Mouse (Mus musculus) midbrain, postnatal 0 days (tissue): Measurements from ENCODE around the gene Plxdc2. TPM values are rescaled to one million over a fixed set of nuclear protein-coding genes. Genes with fewer than 3 reads are reported as not detected.

ENCODE experiments used
- ATAC-seq: fragments of 200-750 bp; cut with Nextera tagmentation; 2 replicates; pipeline ENCODE4 v1.8.0; 2017; ENCODE audit warnings: moderate number of reproducible peaks, mild to moderate bottlenecking, moderate TSS enrichment, moderate library complexity; ENCODE audit not compliant: low FRiP score
- DNase-seq: peaks from one replicate; pipeline ENCODE4 v3.0.0-alpha.2; 2015; ENCODE audit warnings: low spot score
- H3K27ac ChIP-seq: fragments of 300-500 bp; sonication (generic); 2 replicates; pipeline ENCODE4 v1.5.1; 2014; ENCODE audit warnings: low read depth, mild to moderate bottlenecking, low read length, mixed read lengths
- H3K27me3 ChIP-seq: fragments of 300-500 bp; sonication (generic); 2 replicates; pipeline ENCODE4 v1.6.1; 2014; ENCODE audit warnings: low read length, control low read depth, mixed read lengths; ENCODE audit not compliant: insufficient read depth
- H3K36me3 ChIP-seq: fragments of 300-500 bp; sonication (generic); 2 replicates; pipeline ENCODE4 v1.6.1; 2014; ENCODE audit warnings: low read length, control low read depth, mixed read lengths; ENCODE audit not compliant: insufficient read depth
- H3K4me1 ChIP-seq: fragments of 300-500 bp; sonication (generic); 2 replicates; pipeline ENCODE4 v1.6.1; 2014; ENCODE audit warnings: mild to moderate bottlenecking, control low read depth, antibody characterized with exemption, low read length, mixed read lengths; ENCODE audit not compliant: insufficient read depth
- H3K4me2 ChIP-seq: fragments of 300-500 bp; sonication (generic); 2 replicates; pipeline ENCODE4 v1.6.1; 2014; ENCODE audit warnings: low read depth, mild to moderate bottlenecking, low read length, mixed read lengths; ENCODE audit not compliant: poor library complexity, severe bottlenecking
- H3K4me3 ChIP-seq: fragments of 300-500 bp; sonication (generic); 2 replicates; pipeline ENCODE4 v1.5.1; 2014; ENCODE audit warnings: low read depth, mild to moderate bottlenecking, low read length, moderate library complexity
- H3K9ac ChIP-seq: fragments of 300-500 bp; sonication (generic); replicated peaks from 2 replicates; pipeline ENCODE4 v1.6.1; 2014; ENCODE audit warnings: mild to moderate bottlenecking, low read length, moderate library complexity, mixed read lengths; ENCODE audit not compliant: poor library complexity, severe bottlenecking
- H3K9me3 ChIP-seq: fragments of 300-500 bp; sonication (generic); 2 replicates; pipeline ENCODE4 v1.6.1; 2016; ENCODE audit warnings: low read length, control low read depth
- CTCF ChIP-seq: IDR thresholded peaks from 2 replicates; pipeline ENCODE4 v1.5.1; 2016; ENCODE audit warnings: antibody characterized with exemption, mild to moderate bottlenecking
- WGBS: fragments of 180-500 bp; shearing (Covaris S2); extraction: QIAGEN DNeasy Blood & Tissue Kit; methylation state at CpG from one replicate; pipeline ENCODE4 v1.1.7; 2014; 5-methylcytosine and 5-hydroxymethylcytosine counted together
- polyA plus RNA-seq: library from polyadenylated mRNA; unstranded; fragments of >200 nt; fragmentation: Nextera tagmentation; extraction: Ambion mirVana; gene quantifications from 2 replicates; pipeline ENCODE4 v1.2.1, GENCODE M21; 2015
- total RNA-seq: library from RNA; depleted of rRNA; stranded (reverse); fragments of >200 nt; gene quantifications from 2 replicates; pipeline ENCODE4 v1.2.3, GENCODE M21; 2014

The Plxdc2 gene
- total and polyA plus RNA-seq, 2 experiments from 2014 or later, result 29.0 TPM

DNA sequence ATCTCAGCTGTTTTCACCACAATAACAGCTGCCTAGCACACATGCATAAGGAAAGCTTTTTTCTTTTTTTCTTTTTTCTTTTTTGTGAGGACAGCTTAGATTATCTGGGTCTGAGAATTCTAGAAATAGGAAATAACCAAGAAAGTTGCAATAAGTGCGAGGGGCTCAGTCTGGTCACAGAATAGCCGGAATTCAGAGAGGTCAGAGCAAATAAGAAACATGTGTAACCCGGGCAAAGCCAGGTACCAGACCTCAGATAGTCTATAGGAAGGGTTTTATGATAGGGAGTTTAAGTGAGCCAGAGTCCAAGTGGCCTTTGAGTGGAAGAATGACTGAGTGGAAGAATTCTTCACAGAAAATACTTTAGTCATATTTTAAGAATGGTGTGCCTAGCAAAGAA, 114.0 kb downstream of the Plxdc2 start:
- DNase-seq, result no peak
- H3K9ac ChIP-seq, result no peak overlapping the region
- no peaks in the 10 kb centered on the region for H3K4me1 ChIP-seq
- H3K9me3 ChIP-seq, result no peaks in the 10 kb centered on the region
- no peak for ATAC-seq
- WGBS, result 86% methylated on average over 3 of the region's 3 CpGs
- no peak overlapping the region for H3K4me2 ChIP-seq
- TF ChIP-seq CTCF, result no peak
- H3K4me3 ChIP-seq, result no peak overlapping the region
- H3K36me3 ChIP-seq, result no peaks in the 10 kb centered on the region
- H3K27ac ChIP-seq, result no peak overlapping the region
- H3K27me3 ChIP-seq, result no peaks in the 10 kb centered on the region

DNA sequence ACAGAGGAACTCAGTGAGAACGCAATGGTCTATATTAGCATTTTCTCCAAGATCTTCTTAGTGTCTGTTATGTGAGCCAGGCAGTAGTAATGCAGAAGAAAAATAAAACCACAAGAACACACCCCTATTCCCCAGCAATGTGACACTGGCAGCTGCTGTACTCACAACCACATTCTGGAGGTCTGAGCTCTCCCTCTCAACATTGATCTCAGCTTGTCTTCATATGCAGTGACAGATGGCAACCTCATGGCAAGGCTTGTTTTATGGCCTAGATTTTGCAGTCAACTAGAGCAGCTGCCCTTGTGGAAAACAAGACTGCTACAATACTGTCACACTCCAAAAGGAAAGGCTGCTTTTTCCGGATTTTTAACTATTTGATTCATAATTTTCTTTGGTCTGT, 127.8 kb downstream of the Plxdc2 start:
- no peak overlapping the region for H3K4me3 ChIP-seq
- no peak for TF ChIP-seq CTCF
- DNase-seq (peak; percentile 53), ATAC-seq (no peak)
- H3K9me3 ChIP-seq, result no peaks in the 10 kb centered on the region
- WGBS, result 93% methylated on average over 2 of the region's 2 CpGs
- no peak overlapping the region for H3K4me2 ChIP-seq
- H3K27me3 ChIP-seq, result no peaks in the 10 kb centered on the region
- H3K9ac ChIP-seq, result no peak overlapping the region
- no peaks in the 10 kb centered on the region for H3K4me1 ChIP-seq
- no peak overlapping the region for H3K27ac ChIP-seq
- no peaks in the 10 kb centered on the region for H3K36me3 ChIP-seq

DNA sequence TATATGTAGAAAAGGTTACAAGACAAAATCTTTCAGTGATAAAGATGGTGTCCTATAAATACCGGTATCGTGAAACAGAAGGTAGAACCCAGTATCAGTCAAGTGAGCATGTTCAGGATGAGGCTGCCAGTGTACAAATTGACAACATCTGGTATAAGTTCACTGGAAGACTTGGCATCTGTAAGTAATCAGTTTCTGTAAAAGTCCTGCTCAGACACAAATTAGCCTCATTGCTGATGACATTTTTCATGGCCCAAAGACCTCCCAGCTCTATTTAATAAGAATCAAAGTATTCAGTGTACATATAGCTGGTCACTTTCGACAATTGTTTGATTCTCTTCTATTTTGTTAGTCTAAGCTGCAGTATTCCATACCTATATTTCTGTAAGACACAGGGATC, 129.9 kb downstream of the Plxdc2 start:
- Histone ChIP-seq H3K9ac (no peak overlapping the region), H3K27ac (no peak overlapping the region), H3K27me3 (no peaks in the 10 kb centered on the region), H3K4me1 (no peaks in the 10 kb centered on the region), H3K9me3 (no peaks in the 10 kb centered on the region), H3K4me2 (no peak overlapping the region), H3K36me3 (no peaks in the 10 kb centered on the region), H3K4me3 (no peak overlapping the region)
- no peak for TF ChIP-seq CTCF
- DNase-seq, result no peak
- no peak for ATAC-seq
- WGBS, result 86% methylated on average over 3 of the region's 3 CpGs

DNA sequence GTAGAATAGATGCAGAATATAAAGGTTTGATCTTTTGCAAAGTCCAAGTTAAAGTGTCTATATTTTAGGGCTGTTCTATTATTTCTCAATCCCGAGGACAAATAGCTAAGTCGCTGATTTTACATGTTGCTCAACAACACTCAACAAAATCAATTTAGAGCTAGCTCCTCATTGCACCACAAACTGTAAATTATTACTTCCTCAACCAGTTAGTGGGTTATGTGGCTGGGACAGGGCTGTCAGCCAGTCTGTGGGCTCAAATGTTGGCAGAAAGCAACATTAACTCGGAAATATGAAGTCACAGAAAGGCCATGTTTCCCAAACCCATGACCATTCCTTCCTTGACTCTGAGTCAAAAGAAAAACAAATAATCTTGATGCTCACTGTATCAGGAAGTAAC, 135.1 kb downstream of the Plxdc2 start:
- 85% methylated on average over 3 of the region's 3 CpGs for WGBS
- ATAC-seq, result no peak
- Histone ChIP-seq H3K4me1 (no peaks in the 10 kb centered on the region), H3K9me3 (no peaks in the 10 kb centered on the region), H3K27ac (no peak overlapping the region), H3K36me3 (no peaks in the 10 kb centered on the region), H3K4me2 (no peak overlapping the region), H3K4me3 (no peak overlapping the region), H3K27me3 (no peaks in the 10 kb centered on the region), H3K9ac (no peak overlapping the region)
- DNase-seq, result no peak
- TF ChIP-seq CTCF, result no peak

- no peak overlapping the region for H3K4me3 ChIP-seq
- no peak overlapping the region for H3K27ac ChIP-seq
- no peaks in the 10 kb centered on the region for H3K4me1 ChIP-seq
- H3K36me3 ChIP-seq, result no peaks in the 10 kb centered on the region
- no peak overlapping the region for H3K4me2 ChIP-seq
- TF ChIP-seq CTCF, result no peak
- ATAC-seq (no peak), DNase-seq (peak; percentile 61)
- WGBS, result 34% methylated on average over 1 of the region's 1 CpGs
- no peak overlapping the region for H3K9ac ChIP-seq
- H3K27me3 ChIP-seq, result no peaks in the 10 kb centered on the region
- H3K9me3 ChIP-seq, result no peaks in the 10 kb centered on the region
Measured at GRCm38 (mm10) chr2:16502843-16503242, 146.7 kb downstream of the Plxdc2 start.

- 55% methylated on average over 3 of the region's 3 CpGs for WGBS
- Histone ChIP-seq H3K4me2 (no peak overlapping the region), H3K4me3 (no peak overlapping the region), H3K9ac (no peak overlapping the region), H3K36me3 (no peaks in the 10 kb centered on the region), H3K4me1 (no peaks in the 10 kb centered on the region), H3K27ac (no peak overlapping the region), H3K27me3 (no peaks in the 10 kb centered on the region), H3K9me3 (no peaks in the 10 kb centered on the region)
- ATAC-seq (no peak), DNase-seq (no peak)
- no peak for TF ChIP-seq CTCF
Measured at GRCm38 (mm10) chr2:16507540-16508230, 151.6 kb downstream of the Plxdc2 start.
